Mouse (Mus musculus): Measurements from ENCODE around the gene Gdf3. TPM values are rescaled to one million over a fixed set of nuclear protein-coding genes. Genes with fewer than 3 reads are reported as not detected.

Gene Gdf3
- total and polyA plus RNA-seq, 2 experiments from 2014 or later, result 0.05 TPM; not detected in 1

GRCm38 (mm10) chr6:122571617-122571959 lies 38.3 kb downstream of the Gdf3 start:
- WGBS, result 21% methylated on average over 3 of the region's 3 CpGs

GRCm38 (mm10) chr6:122570695-122571616 lies 38.9 kb downstream of the Gdf3 start:
- no peaks in the 10 kb centered on the region for H3K4me1 ChIP-seq (ENCODE audit: control insufficient read depth, insufficient read depth)
- no peak overlapping the region for H3K4me2 ChIP-seq (ENCODE audit: low read depth, low read length)
- 50% methylated on average over 8 of the region's 8 CpGs for WGBS
- no peaks in the 10 kb centered on the region for H3K9me3 ChIP-seq (replicated peaks; ENCODE audit: control insufficient read depth, low read length)
- no peaks in the 10 kb centered on the region for H3K36me3 ChIP-seq (replicated peaks; ENCODE audit: control insufficient read depth, insufficient read depth, low read length)
- TF ChIP-seq CTCF (IDR thresholded peaks at IDR 0.05; ENCODE audit: low read depth), result no peak
- TF ChIP-seq EP300 (IDR thresholded peaks at IDR 0.05; ENCODE audit: low read depth), result no peak
- H3K4me3 ChIP-seq (ENCODE audit: low read depth, low read length), result no peak overlapping the region
- ATAC-seq (ENCODE audit: insufficient read depth, low read depth), result no peak
- H3K27ac ChIP-seq (ENCODE audit: low read depth), result no peak overlapping the region
- no peaks in the 10 kb centered on the region for H3K27me3 ChIP-seq (ENCODE audit: control insufficient read depth, insufficient read depth, low read length)
- no peak overlapping the region for H3K9ac ChIP-seq (replicated peaks; ENCODE audit: low read depth, low read length)
- DNase-seq (ENCODE audit: low spot score), result no peak

More at GRCm38 (mm10) chr6:122571617-122571959, 38.3 kb downstream of the Gdf3 start:
- Histone ChIP-seq H3K27me3 (ENCODE audit: control insufficient read depth, insufficient read depth, low read length) (no peaks in the 10 kb centered on the region), H3K9me3 (replicated peaks; ENCODE audit: control insufficient read depth, low read length) (no peaks in the 10 kb centered on the region), H3K4me1 (ENCODE audit: control insufficient read depth, insufficient read depth) (no peaks in the 10 kb centered on the region), H3K4me3 (ENCODE audit: low read depth, low read length) (no peak overlapping the region), H3K4me2 (ENCODE audit: low read depth, low read length) (no peak overlapping the region), H3K36me3 (replicated peaks; ENCODE audit: control insufficient read depth, insufficient read depth, low read length) (no peaks in the 10 kb centered on the region), H3K27ac (ENCODE audit: low read depth) (no peak overlapping the region), H3K9ac (replicated peaks; ENCODE audit: low read depth, low read length) (no peak overlapping the region)
- no peak for TF ChIP-seq EP300 (IDR thresholded peaks at IDR 0.05; ENCODE audit: low read depth)
- no peak for TF ChIP-seq CTCF (IDR thresholded peaks at IDR 0.05; ENCODE audit: low read depth)
- ATAC-seq (ENCODE audit: insufficient read depth, low read depth) (no peak), DNase-seq (ENCODE audit: low spot score) (no peak)

- H3K4me3 ChIP-seq (ENCODE audit: low read depth, low read length), result no peak overlapping the region
- H3K4me1 ChIP-seq (ENCODE audit: control insufficient read depth, insufficient read depth), result no peaks in the 10 kb centered on the region
- H3K36me3 ChIP-seq (replicated peaks; ENCODE audit: control insufficient read depth, insufficient read depth, low read length), result no peaks in the 10 kb centered on the region
- no peak overlapping the region for H3K9ac ChIP-seq (replicated peaks; ENCODE audit: low read depth, low read length)
- no peak overlapping the region for H3K4me2 ChIP-seq (ENCODE audit: low read depth, low read length)
- DNase-seq (ENCODE audit: low spot score) (no peak), ATAC-seq (ENCODE audit: insufficient read depth, low read depth) (no peak)
- H3K27ac ChIP-seq (ENCODE audit: low read depth), result no peak overlapping the region
- H3K27me3 ChIP-seq (ENCODE audit: control insufficient read depth, insufficient read depth, low read length), result no peaks in the 10 kb centered on the region
- WGBS, result 70% methylated on average over 1 of the region's 1 CpGs
- H3K9me3 ChIP-seq (replicated peaks; ENCODE audit: control insufficient read depth, low read length), result no peaks in the 10 kb centered on the region
- no peak for TF ChIP-seq CTCF (IDR thresholded peaks at IDR 0.05; ENCODE audit: low read depth)
- TF ChIP-seq EP300 (IDR thresholded peaks at IDR 0.05; ENCODE audit: low read depth), result no peak
These were observed 40.1 kb downstream of the Gdf3 start for GRCm38 (mm10) chr6:122569762-122570161.

GRCm38 (mm10) chr6:122569113-122569512 lies 40.8 kb downstream of the Gdf3 start:
- Histone ChIP-seq H3K4me2 (ENCODE audit: low read depth, low read length) (no peak overlapping the region), H3K27ac (ENCODE audit: low read depth) (no peak overlapping the region), H3K27me3 (ENCODE audit: control insufficient read depth, insufficient read depth, low read length) (no peaks in the 10 kb centered on the region), H3K36me3 (replicated peaks; ENCODE audit: control insufficient read depth, insufficient read depth, low read length) (no peaks in the 10 kb centered on the region), H3K9ac (replicated peaks; ENCODE audit: low read depth, low read length) (no peak overlapping the region), H3K4me3 (ENCODE audit: low read depth, low read length) (no peak overlapping the region), H3K4me1 (ENCODE audit: control insufficient read depth, insufficient read depth) (no peaks in the 10 kb centered on the region), H3K9me3 (replicated peaks; ENCODE audit: control insufficient read depth, low read length) (no peaks in the 10 kb centered on the region)
- DNase-seq (ENCODE audit: low spot score), result no peak
- no peak for TF ChIP-seq EP300 (IDR thresholded peaks at IDR 0.05; ENCODE audit: low read depth)
- no peak for TF ChIP-seq CTCF (IDR thresholded peaks at IDR 0.05; ENCODE audit: low read depth)
- ATAC-seq (ENCODE audit: insufficient read depth, low read depth), result no peak
- WGBS, result 58% methylated on average over 5 of the region's 5 CpGs

- H3K27ac ChIP-seq (ENCODE audit: low read depth), result no peak overlapping the region
- WGBS, result 83% methylated on average over 9 of the region's 9 CpGs
- no peak overlapping the region for H3K9ac ChIP-seq (replicated peaks; ENCODE audit: low read depth, low read length)
- H3K4me3 ChIP-seq (ENCODE audit: low read depth, low read length), result no peak overlapping the region
- H3K27me3 ChIP-seq (ENCODE audit: control insufficient read depth, insufficient read depth, low read length), result peaks cover 14% of the 10 kb centered on the region
- TF ChIP-seq CTCF (IDR thresholded peaks at IDR 0.05; ENCODE audit: low read depth) (no peak), EP300 (IDR thresholded peaks at IDR 0.05; ENCODE audit: low read depth) (no peak)
- DNase-seq (ENCODE audit: low spot score) (no peak), ATAC-seq (ENCODE audit: insufficient read depth, low read depth) (no peak)
- no peaks in the 10 kb centered on the region for H3K4me1 ChIP-seq (ENCODE audit: control insufficient read depth, insufficient read depth)
- H3K36me3 ChIP-seq (replicated peaks; ENCODE audit: control insufficient read depth, insufficient read depth, low read length), result no peaks in the 10 kb centered on the region
- no peak overlapping the region for H3K4me2 ChIP-seq (ENCODE audit: low read depth, low read length)
- no peaks in the 10 kb centered on the region for H3K9me3 ChIP-seq (replicated peaks; ENCODE audit: control insufficient read depth, low read length)
These were observed 44.7 kb downstream of the Gdf3 start for GRCm38 (mm10) chr6:122565070-122565784.

All from heart, postnatal 0 days (tissue).